In genomic region chr1:181950721-181951120, GRCm38 (mm10) we compare ENCODE assay signal across 22 mouse cellular contexts.
A peak's percentile ranks its signal among the peaks of the same experiment; 100 is the strongest.
DNase-seq lines count a peak whose midpoint lies in the region; ATAC-seq and TF ChIP-seq lines count a peak whose summit lies in the region.
"Had no signal": no experiment of that assay in that cellular context is flagged by ENCODE, and none has a peak within 500 bp of the region (broad histone marks: within the 10 kb centered on the region; RNA-seq: fewer than 3 reads in every experiment).

No protein-coding gene starts in this region.

- TF ChIP-seq RAD21 in CH12.LX (IDR thresholded peaks at IDR 0.05; ENCODE audit: low read depth, low read length), result no peak; the same call in 1 of the 2 replicates

- peak; percentile 6 to 8 for DNase-seq in B cell, adult 2 months
- peak; percentile 68 for DNase-seq in CH12.LX (ENCODE audit: extremely low read depth)
- DNase-seq in embryo, embryonic 10.5 days (ENCODE audit: low spot score), result no peak
- DNase-seq in urinary bladder, postnatal 25 days (ENCODE audit: low spot score), result no peak
- DNase-seq in right cerebral cortex, postnatal 14 days, result no peak
- DNase-seq: adrenal gland, postnatal 14 days; cerebellum, adult 11-12 months; cerebellum, adult 9-10 months; cerebellum, postnatal 25 days; embryo, embryonic 11 days; gastrocnemius, postnatal 10 days; kidney, adult 18-20 months had no signal

- TF ChIP-seq POLR2A in CH12.LX (IDR thresholded peaks at IDR 0.05; ENCODE audit: low read depth, low read length), result no peak

- peak overlapping the region; percentile 24 to 52 (median 42) for H3K4me3 ChIP-seq in CH12.LX (replicated peaks in 1 of 3; ENCODE audit: low read depth in 2 of 3, low read length in 2 of 3, poor library complexity in 1 of 3)
- H3K4me3 ChIP-seq in midbrain, embryonic 16.5 days (ENCODE audit: low read depth, low read length), result no peak overlapping the region
- H3K4me3 ChIP-seq: embryonic facial prominence, embryonic 15.5 days; erythroblast, embryonic 14.5 days; forebrain, embryonic 15.5 days; heart, embryonic 12.5 days; hindbrain, embryonic 12.5 days; intestine, embryonic 15.5 days had no signal

- 97% methylated on average over 9 of the region's 9 CpGs for WGBS in midbrain, embryonic 16.5 days

- in situ Hi-C loops in CH12.LX (cut with MboI; ENCODE audit: low pct_ligation_motif_present, low pct_unique_long_range_greater_than_20kb, low sequenced_read_pairs), result no loop called here

- no peak for TF ChIP-seq CTCF in CH12.LX (conservative IDR thresholded peaks at IDR 0.05 in 1 of 2, IDR thresholded peaks at IDR 0.05 in 1 of 2; ENCODE audit: low read depth in 2 of 2, low read length in 2 of 2)

- H3K36me3 ChIP-seq in CH12.LX (replicated peaks in 1 of 2; ENCODE audit: control insufficient read depth in 1 of 2, insufficient read depth in 1 of 2, low read length in 1 of 2), result peaks cover 3 to 17% of the 10 kb centered on the region in 2 experiments
- no peaks in the 10 kb centered on the region for H3K36me3 ChIP-seq in midbrain, embryonic 16.5 days (ENCODE audit: control insufficient read depth, insufficient read depth, low read length)
- H3K36me3 ChIP-seq: forebrain, embryonic 15.5 days; intestine, embryonic 15.5 days had no signal

- peak overlapping the region; percentile 96 for H3K4me2 ChIP-seq in CH12.LX (ENCODE audit: insufficient read depth, low read depth, poor library complexity, severe bottlenecking)
- H3K4me2 ChIP-seq in midbrain, embryonic 16.5 days (ENCODE audit: low read length), result no peak overlapping the region
- H3K4me2 ChIP-seq: embryonic facial prominence, embryonic 15.5 days; forebrain, embryonic 15.5 days; heart, embryonic 12.5 days; hindbrain, embryonic 12.5 days; intestine, embryonic 15.5 days had no signal

- H3K9me3 ChIP-seq in CH12.LX (replicated peaks; ENCODE audit: low read length), result no peaks in the 10 kb centered on the region
- H3K9me3 ChIP-seq in midbrain, embryonic 16.5 days (replicated peaks; ENCODE audit: control insufficient read depth, low read length, poor library complexity, severe bottlenecking), result no peaks in the 10 kb centered on the region
- H3K9me3 ChIP-seq: embryonic facial prominence, embryonic 15.5 days; forebrain, embryonic 15.5 days; heart, embryonic 12.5 days; hindbrain, embryonic 12.5 days; intestine, embryonic 15.5 days had no signal

- peak; percentile 83 for TF ChIP-seq EP300 in CH12.LX (IDR thresholded peaks at IDR 0.05; ENCODE audit: low read length)

- no peaks in the 10 kb centered on the region for H3K27me3 ChIP-seq in CH12.LX (replicated peaks)
- H3K27me3 ChIP-seq in midbrain, embryonic 16.5 days (ENCODE audit: control insufficient read depth, insufficient read depth, low read depth, low read length), result no peaks in the 10 kb centered on the region
- H3K27me3 ChIP-seq: embryonic facial prominence, embryonic 15.5 days; forebrain, embryonic 15.5 days; heart, embryonic 12.5 days; hindbrain, embryonic 12.5 days; intestine, embryonic 15.5 days had no signal

- dilution Hi-C loops in CH12.LX (cut with MboI; ENCODE audit: extremely low pct_ligation_motif_present, extremely low pct_unique_long_range_greater_than_20kb, low sequenced_read_pairs), result no loop called here

- H3K9ac ChIP-seq in CH12.LX (ENCODE audit: insufficient read depth, low read depth), result peak overlapping the region; percentile 87
- no peak overlapping the region for H3K9ac ChIP-seq in midbrain, embryonic 16.5 days (ENCODE audit: low read depth, low read length)
- H3K9ac ChIP-seq: embryonic facial prominence, embryonic 15.5 days; forebrain, embryonic 15.5 days; heart, embryonic 12.5 days; hindbrain, embryonic 12.5 days; intestine, embryonic 15.5 days had no signal

- peaks cover 8% of the 10 kb centered on the region for H3K79me2 ChIP-seq in CH12.LX (replicated peaks; ENCODE audit: control insufficient read depth, extremely low read depth, insufficient read depth, poor library complexity, severe bottlenecking)

- peak; percentile 47; the same call in 1 of the 2 replicates for ATAC-seq in common myeloid progenitor, adult 5-6 weeks (replicated peaks; ENCODE audit: low read depth, poor library complexity, severe bottlenecking)
- peak; percentile 87 for ATAC-seq in megakaryocyte, adult 5-6 weeks (ENCODE audit: poor library complexity, severe bottlenecking)
- no peak for ATAC-seq in midbrain, embryonic 16.5 days
- ATAC-seq: forebrain, embryonic 15.5 days; hindbrain, embryonic 16.5 days; intestine, embryonic 15.5 days had no signal

- H3K4me1 ChIP-seq in CH12.LX (ENCODE audit: control insufficient read depth in 1 of 2, insufficient read depth in 2 of 2), result peaks cover 10 to 40% of the 10 kb centered on the region in 2 experiments
- no peaks in the 10 kb centered on the region for H3K4me1 ChIP-seq in midbrain, embryonic 16.5 days (ENCODE audit: control insufficient read depth, insufficient read depth, low read length)
- H3K4me1 ChIP-seq: embryonic facial prominence, embryonic 15.5 days; forebrain, embryonic 15.5 days; hindbrain, embryonic 12.5 days; intestine, embryonic 15.5 days had no signal

- H3K27ac ChIP-seq in CH12.LX (ENCODE audit: insufficient read depth, low read depth), result peak overlapping the region; percentile 93
- H3K27ac ChIP-seq in midbrain, embryonic 16.5 days (ENCODE audit: low read length), result no peak overlapping the region
- H3K27ac ChIP-seq: embryonic facial prominence, embryonic 15.5 days; forebrain, embryonic 15.5 days; hindbrain, embryonic 12.5 days; intestine, embryonic 15.5 days had no signal

TF ChIP-seq in CH12.LX, 34 proteins besides CTCF, POLR2A, EP300 and RAD21:
- TF ChIP-seq E2F4 (IDR thresholded peaks at IDR 0.05; ENCODE audit: insufficient replicate concordance, low read depth, low read length) (no peak), ZKSCAN1 (IDR thresholded peaks at IDR 0.05; ENCODE audit: borderline replicate concordance, low read depth, low read length) (no peak), PAX5 (IDR thresholded peaks at IDR 0.05; ENCODE audit: low read length) (no peak), GABPA (IDR thresholded peaks at IDR 0.05; ENCODE audit: insufficient replicate concordance, low read depth, low read length) (no peak), SIN3A (IDR thresholded peaks at IDR 0.05; ENCODE audit: low read length) (no peak; the same call in 1 of the 2 replicates), SMC3 (IDR thresholded peaks at IDR 0.05; ENCODE audit: low read depth, low read length) (no peak), ZC3H11A (IDR thresholded peaks at IDR 0.05; ENCODE audit: low read depth, low read length) (no peak), MEF2A (IDR thresholded peaks at IDR 0.05; ENCODE audit: borderline replicate concordance, low read depth, low read length) (peak; percentile 55; the same call in 1 of the 2 replicates), USF2 (conservative IDR thresholded peaks at IDR 0.05; ENCODE audit: low read depth, low read length) (no peak), TBP (conservative IDR thresholded peaks at IDR 0.05; ENCODE audit: low read depth, low read length) (no peak), JUND (conservative IDR thresholded peaks at IDR 0.05; ENCODE audit: low read depth, low read length) (peak; percentile 46), ETS1 (conservative IDR thresholded peaks at IDR 0.05; ENCODE audit: low read depth, low read length) (peak; percentile 68), HCFC1 (IDR thresholded peaks at IDR 0.05; ENCODE audit: low read depth, low read length) (no peak), POLR2AphosphoS2 (IDR thresholded peaks at IDR 0.05; ENCODE audit: low read depth, low read length) (no peak), CHD1 (IDR thresholded peaks at IDR 0.05; ENCODE audit: low read depth, low read length) (no peak; the same call in 1 of the 2 replicates), ZNF384 (IDR thresholded peaks at IDR 0.05; ENCODE audit: low read depth, low read length) (no peak), MYC (IDR thresholded peaks at IDR 0.05; ENCODE audit: low read depth, low read length) (0 out of 2 replicates have a peak, but pooled peaks have one; percentile 35), BHLHE40 (IDR thresholded peaks at IDR 0.05; ENCODE audit: low read depth, low read length) (peak; percentile 30; the same call in 1 of the 2 replicates), MXI1 (IDR thresholded peaks at IDR 0.05; ENCODE audit: low read depth, low read length) (no peak), ZMIZ1 (IDR thresholded peaks at IDR 0.05; ENCODE audit: low read depth, low read length) (no peak), MAFK (IDR thresholded peaks at IDR 0.05; ENCODE audit: insufficient replicate concordance, low read length) (0 out of 2 replicates have a peak, but pooled peaks have one; percentile 28), UBTF (IDR thresholded peaks at IDR 0.05; ENCODE audit: low read depth, low read length) (no peak), RCOR1 (conservative IDR thresholded peaks at IDR 0.05; ENCODE audit: low read depth, low read length) (no peak), TCF12 (IDR thresholded peaks at IDR 0.05; ENCODE audit: low read depth, low read length) (no peak), IRF4 (IDR thresholded peaks at IDR 0.05; ENCODE audit: low read depth, low read length) (peak; percentile 86), MAZ (IDR thresholded peaks at IDR 0.05; ENCODE audit: low read depth, low read length) (no peak), USF1 (IDR thresholded peaks at IDR 0.05; ENCODE audit: low read depth, low read length) (no peak), MAX (IDR thresholded peaks at IDR 0.05; ENCODE audit: low read length) (no peak), NRF1 (IDR thresholded peaks at IDR 0.05; ENCODE audit: low read depth, low read length) (no peak), JUN (IDR thresholded peaks at IDR 0.05; ENCODE audit: insufficient read depth, low read depth, low read length) (peak; percentile 29; the same call in 1 of the 2 replicates), KAT2A (IDR thresholded peaks at IDR 0.05; ENCODE audit: insufficient replicate concordance, low read length) (no peak), NELFE (IDR thresholded peaks at IDR 0.05; ENCODE audit: low read depth, low read length) (no peak), CHD2 (IDR thresholded peaks at IDR 0.05; ENCODE audit: low read length) (0 out of 2 replicates have a peak, but pooled peaks have one; percentile 33), ELF1 (IDR thresholded peaks at IDR 0.05; ENCODE audit: low read depth, low read length) (0 out of 2 replicates have a peak, but pooled peaks have one; percentile 17)

Comparison
In these comparisons a context has a peak if more than half of its experiments do, and no peak if none do; other contexts are left out.
1. DNase-seq: peak in B cell, adult 2 months (2 of 2) and CH12.LX (single experiment); none in embryo, embryonic 10.5 days (single experiment), urinary bladder, postnatal 25 days (single experiment) and right cerebral cortex, postnatal 14 days (single experiment).